Mouse (Mus musculus) thymus, postnatal 25 days (tissue): Measurements from ENCODE around the gene Cracr2b.

Experiments used
- DNase-seq: peaks from one replicate; pipeline ENCODE4 v3.0.0; 2022

The Cracr2b gene

GRCm38 (mm10) chr7:141491151-141491550 lies 30.3 kb downstream of the Cracr2b start:
- DNase-seq = peak; percentile 29

DNA sequence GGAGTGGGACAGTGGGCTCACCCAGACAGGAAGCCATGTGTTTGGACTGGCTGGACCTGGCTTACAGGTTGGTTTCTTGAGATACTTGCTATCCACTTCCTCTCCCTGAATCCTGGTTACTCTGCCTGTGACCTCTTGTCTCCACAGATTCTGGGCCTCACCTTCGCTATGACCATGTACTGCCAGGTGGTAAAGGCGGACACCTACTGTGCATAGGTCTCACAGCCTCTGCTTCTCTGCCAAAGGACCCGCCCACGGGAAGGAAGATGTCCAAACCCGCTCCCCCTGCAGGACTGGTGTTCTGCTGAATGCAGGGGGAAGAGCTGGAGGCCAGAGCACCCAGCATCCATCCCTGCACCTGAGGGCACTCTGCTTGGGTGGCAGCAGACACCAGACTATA lies 31.8 kb downstream of the Cracr2b start:
- no peak for DNase-seq

DNA sequence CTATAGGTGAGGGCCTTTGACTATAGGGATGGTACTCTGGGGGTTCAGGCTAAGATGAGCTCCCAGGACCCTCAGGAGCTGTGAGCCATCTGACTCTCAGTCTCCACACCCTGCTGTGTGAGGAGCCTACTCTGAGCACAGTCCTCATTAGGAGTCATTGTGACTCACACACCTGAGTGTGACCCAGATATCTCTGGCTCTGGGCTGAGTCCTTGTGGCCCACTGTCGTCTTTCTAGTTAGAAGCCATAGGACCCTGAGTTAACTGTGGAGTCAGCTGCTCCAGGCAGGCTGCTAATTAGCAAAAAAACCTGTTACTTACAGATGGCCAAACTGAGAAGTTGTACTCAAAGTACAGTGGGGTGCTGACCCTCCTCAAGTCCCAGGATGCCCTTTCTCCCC lies 32.8 kb downstream of the Cracr2b start:
- no peak for DNase-seq

DNA sequence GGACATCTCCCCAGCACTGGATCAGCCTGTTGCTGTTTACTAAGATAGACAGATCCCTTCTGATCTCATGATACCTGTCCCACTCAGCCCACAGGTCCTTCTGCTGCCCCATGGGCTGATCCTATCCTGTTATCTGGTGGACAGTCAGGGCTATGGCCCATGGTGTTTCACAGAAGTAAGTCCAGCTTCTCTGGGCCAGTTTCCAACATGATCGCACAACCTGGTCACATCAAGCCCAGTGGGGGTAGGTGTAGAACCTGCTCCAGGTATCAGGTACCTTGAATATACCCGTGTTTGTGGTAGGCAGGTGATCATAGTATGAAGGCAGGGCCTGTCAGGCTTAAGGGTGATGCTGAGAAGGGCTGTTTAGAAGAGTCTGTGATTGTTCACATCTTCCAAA lies 34.5 kb downstream of the Cracr2b start:
- DNase-seq = no peak

DNA sequence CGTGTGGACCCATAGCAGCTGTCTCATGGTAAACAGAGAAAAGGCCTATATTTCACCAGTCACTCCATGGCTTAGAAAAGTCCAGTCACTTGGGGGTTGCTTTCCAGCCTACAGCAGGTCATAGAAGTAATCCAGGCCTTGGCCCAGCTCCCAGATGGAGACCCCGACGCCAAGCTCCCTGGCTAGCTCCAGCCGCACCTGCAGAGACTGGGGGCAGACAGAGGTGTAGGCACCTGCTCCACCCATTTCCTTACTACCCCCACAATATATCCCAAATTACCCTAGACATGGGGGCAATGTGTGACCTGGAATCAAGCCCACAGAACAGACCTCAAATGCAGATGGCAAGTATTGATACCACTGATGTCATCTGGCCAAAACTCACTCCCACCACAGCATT lies 35.0 kb downstream of the Cracr2b start:
- no peak for DNase-seq

- DNase-seq = no peak
Measured at GRCm38 (mm10) chr7:141497600-141497999, 36.7 kb downstream of the Cracr2b start.

GRCm38 (mm10) chr7:141501820-141502555 lies 41.1 kb downstream of the Cracr2b start:
- no peak for DNase-seq

GRCm38 (mm10) chr7:141502556-141502905 lies 41.6 kb downstream of the Cracr2b start:
- no peak for DNase-seq

DNA sequence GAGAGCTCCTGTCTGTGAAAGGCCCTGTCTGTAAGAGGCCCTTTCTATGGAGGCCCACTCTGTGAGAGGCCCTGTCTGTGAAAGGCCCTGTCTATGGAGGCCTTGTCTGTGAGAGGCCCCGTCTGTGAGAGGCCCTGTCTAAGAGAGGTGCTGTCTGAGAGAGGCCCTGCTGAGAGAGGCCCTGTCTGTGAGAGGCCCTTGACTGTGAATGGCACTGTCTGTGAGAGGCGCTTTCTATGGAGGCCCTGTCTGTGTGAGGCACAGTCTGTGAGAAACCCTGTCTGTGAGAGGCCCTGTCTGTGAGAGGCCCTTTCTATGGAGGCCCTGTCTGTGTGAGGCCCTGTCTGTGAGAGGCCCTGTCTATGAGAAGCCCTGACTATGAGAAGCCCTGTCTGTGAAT lies 45.4 kb downstream of the Cracr2b start:
- DNase-seq = no peak

DNA sequence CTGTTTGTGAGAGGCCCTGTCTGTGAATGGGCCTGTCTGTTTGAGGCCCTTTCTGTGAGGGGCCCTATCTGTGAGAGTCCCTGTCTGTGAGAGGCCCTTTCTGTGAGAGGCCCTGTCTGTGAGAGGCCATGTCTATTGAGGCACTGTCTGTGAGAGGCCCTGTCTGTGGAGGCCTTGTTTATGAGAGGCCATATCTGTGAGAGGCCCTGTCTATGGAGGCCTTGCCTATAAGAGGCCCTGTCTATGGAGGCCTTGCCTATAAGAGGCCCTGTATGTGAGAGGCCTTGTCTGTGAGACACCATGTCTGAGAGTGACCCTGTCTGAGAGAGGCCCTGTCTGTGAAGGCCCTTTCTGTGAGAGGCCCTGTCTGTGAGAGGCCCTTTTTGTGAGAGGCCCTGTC lies 47.3 kb downstream of the Cracr2b start:
- DNase-seq = no peak

DNA sequence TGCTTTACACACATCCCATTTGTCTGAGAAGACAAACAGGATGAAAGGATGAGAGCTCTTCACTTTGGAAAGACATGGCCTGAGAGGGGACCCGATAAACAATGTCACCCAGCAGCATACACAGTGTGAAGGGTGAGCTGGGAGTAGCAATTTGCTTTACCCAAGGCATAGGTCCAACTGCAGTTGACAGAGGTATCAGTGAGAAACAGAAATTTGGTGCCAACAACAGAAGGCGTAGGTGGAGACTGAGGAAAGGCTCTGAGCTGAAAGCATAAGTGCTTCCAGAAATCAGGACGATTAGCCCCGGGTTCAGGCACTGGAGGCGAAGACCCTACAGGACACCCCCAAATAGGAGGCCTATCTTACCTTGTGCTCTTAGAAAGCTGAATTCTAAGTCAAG lies 49.3 kb downstream of the Cracr2b start:
- no peak for DNase-seq

- DNase-seq = no peak
Measured at GRCm38 (mm10) chr7:141510681-141511191, 49.8 kb downstream of the Cracr2b start.
